Mouse (Mus musculus) heart, adult 11 months (tissue): ENCODE measurements at regions not wholly inside any gene's neighbourhood (a gene's known extent, or its start where the extent isn't known, plus 50 kb on each side); places are given as distances from the start of the nearest gene placed in this dataset.

Source experiments
- DNase-seq: peaks from one replicate; pipeline ENCODE4 v3.0.0; 2022

- DNase-seq: no peak
Observed at GRCm38 (mm10) chr12:109272101-109272500, 180.5 kb upstream of the Dlk1 start.

- DNase-seq: no peak
Observed at GRCm38 (mm10) chr12:109314850-109315249, 137.8 kb upstream of the Dlk1 start.

- DNase-seq: no peak
Observed at GRCm38 (mm10) chr12:109325986-109326385, 126.6 kb upstream of the Dlk1 start.

- peak; percentile 30 for DNase-seq
Observed at GRCm38 (mm10) chr12:109371327-109371726, 81.3 kb upstream of the Dlk1 start.

GRCm38 (mm10) chr12:109385794-109386193 is 66.8 kb upstream of the Dlk1 start:
- peak; percentile 61 for DNase-seq

- peak; percentile 86 for DNase-seq
Observed at GRCm38 (mm10) chr12:109388791-109389190, 63.8 kb upstream of the Dlk1 start.

- DNase-seq: peak; percentile 76
Observed at GRCm38 (mm10) chr12:109390388-109390920, 62.2 kb upstream of the Dlk1 start.

- DNase-seq: peak; percentile 39
Observed at GRCm38 (mm10) chr12:109390978-109391377, 61.6 kb upstream of the Dlk1 start.

- DNase-seq: no peak
Observed at GRCm38 (mm10) chr12:109393326-109393725, 59.3 kb upstream of the Dlk1 start.

GRCm38 (mm10) chr12:109393795-109394194 is 58.8 kb upstream of the Dlk1 start:
- DNase-seq: peak; percentile 94

- peak; percentile 76 for DNase-seq
Observed at GRCm38 (mm10) chr12:109394396-109394795, 58.2 kb upstream of the Dlk1 start.

- DNase-seq: peak; percentile 78
Observed at GRCm38 (mm10) chr12:109396614-109397013, 56.0 kb upstream of the Dlk1 start.

- peak; percentile 85 for DNase-seq
Observed at GRCm38 (mm10) chr12:109397175-109398058, 55.2 kb upstream of the Dlk1 start.

- peak; percentile 34 for DNase-seq
Observed at GRCm38 (mm10) chr12:109398473-109398872, 54.1 kb upstream of the Dlk1 start.

- DNase-seq: peak; percentile 84
Observed at GRCm38 (mm10) chr12:109398951-109399350, 53.7 kb upstream of the Dlk1 start.

- peak; percentile 86 for DNase-seq
Observed at GRCm38 (mm10) chr12:109399591-109399990, 53.0 kb upstream of the Dlk1 start.

GRCm38 (mm10) chr12:109400041-109400440 is 52.6 kb upstream of the Dlk1 start:
- DNase-seq: peak; percentile 78

- peak; percentile 81 for DNase-seq
Observed at GRCm38 (mm10) chr12:109400936-109401586, 51.6 kb upstream of the Dlk1 start.

GRCm38 (mm10) chr12:109401696-109402095 is 50.9 kb upstream of the Dlk1 start:
- DNase-seq: peak; percentile 80

GRCm38 (mm10) chr12:109402226-109402625 is 50.4 kb upstream of the Dlk1 start:
- peak; percentile 95 for DNase-seq
